Mouse (Mus musculus) bone marrow, adult 2 months (tissue): ENCODE data around the gene Gtsf1. TPM values are rescaled to one million over a fixed set of nuclear protein-coding genes. Genes with fewer than 3 reads are reported as not detected.
A peak's percentile ranks its signal among the peaks of the same experiment; 100 is the strongest.

ENCODE experiments used
- H3K27ac ChIP-seq: fragments of 200-500 bp; 2 replicates; pipeline ENCODE4 v1.5.1; 2012; ENCODE audit warnings: low read depth, mild to moderate bottlenecking, control low read depth, inconsistent platforms, low read length; ENCODE audit not compliant: control insufficient read depth, poor library complexity, insufficient read depth
- H3K4me1 ChIP-seq: fragments of 200-500 bp; 2 replicates; pipeline ENCODE4 v1.6.1; 2011; ENCODE audit warnings: low read length; ENCODE audit not compliant: control insufficient read depth, insufficient read depth
- H3K4me3 ChIP-seq: fragments of 200-500 bp; replicated peaks from 2 replicates; pipeline ENCODE3; 2011; ENCODE audit warnings: mild to moderate bottlenecking, low read depth, low read length, control low read depth; ENCODE audit not compliant: control insufficient read depth
- CTCF ChIP-seq: fragments of 200-500 bp; IDR thresholded peaks from 2 replicates; pipeline ENCODE4 v1.5.1; 2011; ENCODE audit warnings: low read length, control low read depth; ENCODE audit not compliant: control insufficient read depth, insufficient read depth
- POLR2A ChIP-seq: fragments of 200-500 bp; IDR thresholded peaks from 2 replicates; pipeline ENCODE4 v1.6.1; 2011; ENCODE audit warnings: low read depth, mild to moderate bottlenecking, control low read depth, low read length, borderline replicate concordance; ENCODE audit not compliant: control insufficient read depth
- WGBS: fragments of 180-500 bp; shearing (Covaris S2); methylation state at CpG from one replicate; pipeline ENCODE4 v1.1.7; 2018; 5-methylcytosine and 5-hydroxymethylcytosine counted together
- polyA plus RNA-seq: library from polyadenylated mRNA; stranded (reverse); fragments of >200 nt; gene quantifications from 2 replicates; pipeline ENCODE4 v1.2.4, GENCODE M21; 2011; ENCODE audit warnings: low replicate concordance; ENCODE audit not compliant: missing spikeins, insufficient read depth, insufficient read length

Gtsf1 gene
- polyA plus RNA-seq, 1 experiment, result 2.9 TPM

- no peak overlapping the region for H3K4me3 ChIP-seq
- no peak overlapping the region for H3K27ac ChIP-seq
- TF ChIP-seq CTCF, result no peak
- no peak for TF ChIP-seq POLR2A
- 26% methylated on average over 4 of the region's 4 CpGs for WGBS
- H3K4me1 ChIP-seq, result peaks cover 13% of the 10 kb centered on the region
These were observed 71.8 kb downstream of the Gtsf1 start for GRCm38 (mm10) chr15:103358278-103359121.

GRCm38 (mm10) chr15:103357817-103358216 lies 72.5 kb downstream of the Gtsf1 start:
- Histone ChIP-seq H3K4me3 (no peak overlapping the region), H3K27ac (no peak overlapping the region), H3K4me1 (peaks cover 13% of the 10 kb centered on the region)
- WGBS, result 45% methylated on average over 4 of the region's 4 CpGs
- TF ChIP-seq CTCF (no peak), POLR2A (no peak)

GRCm38 (mm10) chr15:103356130-103356529 lies 74.1 kb downstream of the Gtsf1 start:
- peaks cover 6% of the 10 kb centered on the region for H3K4me1 ChIP-seq
- H3K27ac ChIP-seq, result no peak overlapping the region
- 65% methylated on average over 4 of the region's 4 CpGs for whole genome bisulfite sequencing
- H3K4me3 ChIP-seq, result no peak overlapping the region
- TF ChIP-seq CTCF, result no peak
- no peak for TF ChIP-seq POLR2A

DNA sequence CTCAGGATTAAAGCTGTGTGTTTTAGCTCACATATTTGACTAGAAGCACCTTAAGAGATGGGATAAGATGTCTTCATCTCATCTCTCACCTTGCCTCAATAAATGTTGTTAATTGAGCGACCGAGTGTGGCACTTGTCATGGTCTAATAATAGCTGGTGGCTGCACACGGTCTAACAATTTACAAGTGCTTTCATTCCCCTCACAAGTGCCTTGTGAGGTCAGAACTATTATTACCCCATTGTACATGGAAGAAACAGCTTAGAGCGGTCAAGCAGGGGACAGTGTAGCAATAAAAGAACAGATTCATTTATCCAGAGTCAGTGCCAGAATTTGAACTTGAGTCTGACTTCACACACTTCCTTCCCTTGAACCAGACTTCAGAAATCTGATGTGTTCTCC lies 74.8 kb downstream of the Gtsf1 start:
- 74% methylated on average over 4 of the region's 4 CpGs for WGBS
- H3K4me3 ChIP-seq, result no peak overlapping the region
- H3K27ac ChIP-seq, result no peak overlapping the region
- TF ChIP-seq CTCF (no peak), POLR2A (no peak)
- peaks cover 6% of the 10 kb centered on the region for H3K4me1 ChIP-seq

DNA sequence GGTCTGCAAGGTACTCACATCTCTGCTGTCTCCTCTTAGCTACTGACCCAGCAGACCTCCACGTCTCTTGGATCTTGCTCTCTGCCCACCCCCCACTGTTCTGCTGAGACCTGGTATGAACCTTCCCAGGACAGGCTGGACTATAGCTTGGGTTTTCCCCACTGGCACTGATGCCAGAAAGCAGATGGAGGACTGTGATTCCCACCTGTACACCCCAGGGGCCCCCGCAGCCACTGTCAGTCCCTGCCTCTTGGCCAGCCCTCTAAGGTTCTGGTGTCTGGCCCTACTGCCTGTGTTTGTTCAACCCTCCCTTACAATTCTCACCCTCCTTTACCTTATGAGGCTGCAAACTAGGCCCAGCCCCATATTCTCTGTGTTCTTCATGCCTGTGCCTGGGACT lies 75.6 kb downstream of the Gtsf1 start:
- no peak overlapping the region for H3K27ac ChIP-seq
- H3K4me3 ChIP-seq, result no peak overlapping the region
- peaks cover 6% of the 10 kb centered on the region for H3K4me1 ChIP-seq
- 85% methylated on average over 2 of the region's 2 CpGs for WGBS
- no peak for TF ChIP-seq CTCF
- no peak for TF ChIP-seq POLR2A

- no peaks in the 10 kb centered on the region; the same call in 1 of the 2 replicates for H3K4me1 ChIP-seq
- no peak for TF ChIP-seq CTCF
- no peak for TF ChIP-seq POLR2A
- H3K4me3 ChIP-seq, result no peak overlapping the region
- no peak overlapping the region for H3K27ac ChIP-seq
- 89% methylated on average over 11 of the region's 11 CpGs for WGBS
These were observed 76.6 kb downstream of the Gtsf1 start for GRCm38 (mm10) chr15:103353511-103354256.

- WGBS, result 32% methylated on average over 4 of the region's 4 CpGs
- H3K4me3 ChIP-seq, result no peak overlapping the region
- H3K27ac ChIP-seq, result no peak overlapping the region
- H3K4me1 ChIP-seq, result no peaks in the 10 kb centered on the region; the same call in 1 of the 2 replicates
- peak; percentile 90 for TF ChIP-seq CTCF
- TF ChIP-seq POLR2A, result no peak
These were observed 77.4 kb downstream of the Gtsf1 start for GRCm38 (mm10) chr15:103352856-103353255.

Other genes with a start within 250 kb of the Gtsf1 start
- gene Cbx5, start 190.7 kb downstream of the Gtsf1 start, polyA plus RNA-seq, result 178 and 226 TPM in 2 replicates
- 406 and 641 TPM in 2 replicates for gene Hnrnpa1, start 190.0 kb downstream of the Gtsf1 start, polyA plus RNA-seq
- gene Nfe2, start 172.1 kb downstream of the Gtsf1 start, polyA plus RNA-seq, result 218 and 304 TPM in 2 replicates
- gene Copz1, start 157.8 kb downstream of the Gtsf1 start, polyA plus RNA-seq, result 146 and 155 TPM in 2 replicates
- 1.5 and 2.3 TPM in 2 replicates for gene Gpr84, start 119.9 kb downstream of the Gtsf1 start, polyA plus RNA-seq
- gene Zfp385a, start 90.4 kb downstream of the Gtsf1 start, polyA plus RNA-seq, result 9.8 and 12.7 TPM in 2 replicates
- gene Itga5, start 63.7 kb downstream of the Gtsf1 start, polyA plus RNA-seq, result 7.3 and 23.1 TPM in 2 replicates
- gene Gtsf2, start 18.0 kb upstream of the Gtsf1 start, polyA plus RNA-seq, result not detected in 2 replicates
- 32.0 and 65.9 TPM in 2 replicates for gene Nckap1l, start 23.3 kb upstream of the Gtsf1 start, polyA plus RNA-seq
- gene Pde1b, start 72.6 kb upstream of the Gtsf1 start, polyA plus RNA-seq, result 15.2 and 32.6 TPM in 2 replicates
- gene Ppp1r1a, start 107.5 kb upstream of the Gtsf1 start, polyA plus RNA-seq, result 3.0 TPM in 1 of 2 replicates, not detected in the other
- gene Glycam1, start 134.6 kb upstream of the Gtsf1 start, polyA plus RNA-seq, result not detected in 2 replicates